Mouse (Mus musculus): ENCODE data around the gene Tmem164. TPM values are rescaled to one million over a fixed set of nuclear protein-coding genes. Genes with fewer than 3 reads are reported as not detected.

The Tmem164 gene
- polyA plus RNA-seq, 1 experiment from 2014 or later: 75.2 TPM

- ATAC-seq (ENCODE audit: insufficient number of reproducible peaks, low FRiP score): no peak
- WGBS: 83% methylated on average over 4 of the region's 4 CpGs
- Histone ChIP-seq H3K9me3 (replicated peaks) (no peaks in the 10 kb centered on the region), H3K4me3 (no peak overlapping the region), H3K27ac (ENCODE audit: poor library complexity, severe bottlenecking) (no peak overlapping the region), H3K9ac (no peak overlapping the region), H3K27me3 (replicated peaks) (no peaks in the 10 kb centered on the region), H3K4me1 (replicated peaks) (peaks cover 20% of the 10 kb centered on the region; the same call in 1 of the 2 replicates), H3K36me3 (peaks cover 6% of the 10 kb centered on the region; the same call in 1 of the 2 replicates), H3K4me2 (no peak overlapping the region)
Measured at GRCm38 (mm10) chrX:142718759-142719158, 37.6 kb downstream of the Tmem164 start.

DNA sequence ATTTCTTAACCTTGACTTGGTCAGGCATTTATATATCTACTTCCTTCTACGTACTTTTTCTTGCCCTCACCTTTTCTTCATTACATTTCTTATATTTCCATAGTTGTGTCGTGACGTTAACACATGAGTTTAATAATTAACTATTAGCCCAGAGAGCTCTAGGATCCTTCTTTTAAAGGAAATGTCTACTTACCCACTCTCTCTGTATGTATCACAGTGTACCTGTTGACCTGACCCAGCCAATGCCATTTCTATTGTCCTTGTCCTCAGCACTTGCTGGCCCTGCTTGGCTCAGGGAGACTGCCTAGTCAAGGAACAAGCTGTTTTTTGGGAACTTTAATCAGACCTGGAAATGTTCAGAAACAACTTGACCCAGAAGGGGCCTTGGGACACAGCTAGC, 40.7 kb downstream of the Tmem164 start:
- no peak overlapping the region for H3K27ac ChIP-seq (ENCODE audit: poor library complexity, severe bottlenecking)
- no peak for ATAC-seq (ENCODE audit: insufficient number of reproducible peaks, low FRiP score)
- H3K4me2 ChIP-seq: no peak overlapping the region
- H3K4me1 ChIP-seq (replicated peaks): peaks cover 39% of the 10 kb centered on the region
- no peak overlapping the region for H3K9ac ChIP-seq
- no peaks in the 10 kb centered on the region for H3K9me3 ChIP-seq (replicated peaks)
- WGBS: 85% methylated on average over 3 of the region's 3 CpGs
- peaks cover 5% of the 10 kb centered on the region; the same call in 1 of the 2 replicates for H3K36me3 ChIP-seq
- no peaks in the 10 kb centered on the region for H3K27me3 ChIP-seq (replicated peaks)
- H3K4me3 ChIP-seq: no peak overlapping the region

GRCm38 (mm10) chrX:142724203-142724602, 43.0 kb downstream of the Tmem164 start:
- WGBS: 46% methylated on average over 2 of the region's 2 CpGs
- Histone ChIP-seq H3K4me3 (no peak overlapping the region), H3K9ac (no peak overlapping the region), H3K27ac (ENCODE audit: poor library complexity, severe bottlenecking) (no peak overlapping the region), H3K4me2 (no peak overlapping the region), H3K36me3 (0 out of 2 replicates have a peak, but pooled peaks cover 2% of the 10 kb centered on the region), H3K9me3 (replicated peaks) (no peaks in the 10 kb centered on the region), H3K4me1 (replicated peaks) (peaks cover 38% of the 10 kb centered on the region), H3K27me3 (replicated peaks) (no peaks in the 10 kb centered on the region)
- no peak for ATAC-seq (ENCODE audit: insufficient number of reproducible peaks, low FRiP score)

DNA sequence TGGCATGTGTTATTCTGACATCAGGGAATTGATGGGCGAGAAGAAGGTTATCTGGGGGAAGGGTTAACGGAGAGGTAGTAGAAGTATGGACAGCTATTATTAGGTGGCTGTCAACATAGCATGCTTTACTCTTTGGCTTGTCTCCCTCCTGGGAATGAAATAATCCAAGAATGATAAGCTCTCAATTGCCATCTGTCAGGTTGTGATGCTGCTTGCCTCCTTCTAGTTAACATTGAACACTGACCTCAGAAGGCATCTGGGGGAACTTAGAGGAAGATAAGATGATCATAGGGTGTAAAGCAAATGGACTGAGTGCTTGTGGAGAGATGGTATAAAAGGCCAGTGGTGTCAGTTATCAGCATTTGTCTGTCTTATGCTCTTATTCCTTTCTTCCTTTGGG, 44.4 kb downstream of the Tmem164 start:
- 43% methylated on average over 2 of the region's 2 CpGs for WGBS
- Histone ChIP-seq H3K9ac (no peak overlapping the region), H3K4me1 (replicated peaks) (peaks cover 38% of the 10 kb centered on the region), H3K27ac (ENCODE audit: poor library complexity, severe bottlenecking) (no peak overlapping the region), H3K9me3 (replicated peaks) (no peaks in the 10 kb centered on the region), H3K4me3 (no peak overlapping the region), H3K4me2 (no peak overlapping the region), H3K36me3 (no peaks in the 10 kb centered on the region), H3K27me3 (replicated peaks) (no peaks in the 10 kb centered on the region)
- ATAC-seq (ENCODE audit: insufficient number of reproducible peaks, low FRiP score): no peak

DNA sequence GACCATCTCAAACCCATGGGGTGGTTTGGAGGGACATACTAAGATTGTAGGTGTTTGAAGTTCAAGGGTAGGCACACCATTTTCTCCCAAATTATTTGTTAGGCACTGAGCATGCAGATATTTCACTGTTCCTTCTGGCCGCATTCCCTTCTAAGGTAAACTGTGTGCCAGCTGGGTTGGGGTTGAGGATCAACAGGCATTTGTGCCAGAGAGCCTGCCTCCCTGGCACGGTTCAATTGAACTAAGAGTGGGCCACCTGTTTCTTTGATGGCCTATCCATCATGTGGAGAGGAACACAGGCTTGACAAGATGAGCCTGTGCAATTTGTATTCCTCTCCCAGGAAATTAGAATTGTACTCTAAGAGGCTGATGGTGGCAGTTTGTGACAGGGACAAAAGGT, 45.1 kb downstream of the Tmem164 start:
- Histone ChIP-seq H3K4me1 (replicated peaks) (peaks cover 42% of the 10 kb centered on the region), H3K9me3 (replicated peaks) (no peaks in the 10 kb centered on the region), H3K27ac (ENCODE audit: poor library complexity, severe bottlenecking) (no peak overlapping the region), H3K36me3 (no peaks in the 10 kb centered on the region), H3K27me3 (replicated peaks) (no peaks in the 10 kb centered on the region), H3K9ac (no peak overlapping the region), H3K4me2 (no peak overlapping the region), H3K4me3 (no peak overlapping the region)
- ATAC-seq (ENCODE audit: insufficient number of reproducible peaks, low FRiP score): no peak
- WGBS: 63% methylated on average over 2 of the region's 2 CpGs

GRCm38 (mm10) chrX:142727847-142728246, 46.6 kb downstream of the Tmem164 start:
- Histone ChIP-seq H3K27me3 (replicated peaks) (no peaks in the 10 kb centered on the region), H3K4me3 (no peak overlapping the region), H3K4me2 (no peak overlapping the region), H3K4me1 (replicated peaks) (peaks cover 37% of the 10 kb centered on the region), H3K9me3 (replicated peaks) (no peaks in the 10 kb centered on the region), H3K27ac (ENCODE audit: poor library complexity, severe bottlenecking) (no peak overlapping the region), H3K9ac (no peak overlapping the region), H3K36me3 (no peaks in the 10 kb centered on the region)
- WGBS: 82% methylated on average over 6 of the region's 6 CpGs
- no peak for ATAC-seq (ENCODE audit: insufficient number of reproducible peaks, low FRiP score)

DNA sequence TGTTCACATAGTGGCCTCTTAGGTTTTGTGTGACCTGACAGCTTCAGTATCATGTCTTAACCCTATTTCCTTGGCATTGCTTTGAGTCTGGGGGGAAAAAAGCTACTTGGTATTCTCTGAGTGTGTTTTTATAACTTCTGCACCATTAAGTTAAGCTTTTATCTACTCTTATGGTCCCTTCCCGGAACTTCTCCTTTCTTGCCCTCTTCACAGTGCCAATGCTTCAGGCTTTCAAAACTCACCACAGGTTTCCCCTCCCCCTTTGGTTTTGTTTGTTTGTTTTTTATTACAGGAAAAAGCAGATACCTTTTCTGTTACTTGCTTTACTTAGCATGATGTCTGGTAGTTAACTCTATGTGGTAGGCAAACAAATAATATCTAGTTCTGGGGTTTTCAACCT, 47.8 kb downstream of the Tmem164 start:
- Histone ChIP-seq H3K27me3 (replicated peaks) (no peaks in the 10 kb centered on the region), H3K4me3 (no peak overlapping the region), H3K9me3 (replicated peaks) (no peaks in the 10 kb centered on the region), H3K27ac (ENCODE audit: poor library complexity, severe bottlenecking) (no peak overlapping the region), H3K36me3 (no peaks in the 10 kb centered on the region), H3K4me2 (no peak overlapping the region), H3K9ac (no peak overlapping the region), H3K4me1 (replicated peaks) (peaks cover 33% of the 10 kb centered on the region)
- no peak for ATAC-seq (ENCODE audit: insufficient number of reproducible peaks, low FRiP score)
- 59% methylated on average over 1 of the region's 1 CpGs for WGBS

- 73% methylated on average over 2 of the region's 2 CpGs for WGBS
- no peak overlapping the region for H3K27ac ChIP-seq (ENCODE audit: poor library complexity, severe bottlenecking)
Measured at GRCm38 (mm10) chrX:142729482-142729881, 48.3 kb downstream of the Tmem164 start.

DNA sequence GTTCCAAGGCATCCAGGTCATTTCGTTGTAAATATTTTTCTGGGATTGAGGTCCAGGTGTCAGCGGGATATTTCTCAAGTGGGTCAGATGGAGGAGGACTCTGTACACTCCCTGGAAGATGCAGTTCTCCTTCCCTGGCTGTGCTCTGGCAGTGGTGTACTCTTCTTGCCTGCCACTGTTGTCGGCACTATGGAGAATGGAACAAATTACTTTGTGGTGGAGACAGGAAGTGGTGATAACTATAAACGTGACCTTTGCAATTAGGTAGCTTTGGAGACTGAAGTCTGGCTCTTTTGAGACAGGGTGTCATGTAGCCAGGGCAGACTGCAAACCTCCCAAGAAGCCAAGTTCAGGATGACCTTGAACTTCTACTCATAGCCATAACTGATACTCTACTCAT, 55.9 kb downstream of the Tmem164 start:
- Histone ChIP-seq H3K4me1 (replicated peaks) (peaks cover 16% of the 10 kb centered on the region), H3K36me3 (0 out of 2 replicates have a peak, but pooled peaks cover 5% of the 10 kb centered on the region), H3K9ac (no peak overlapping the region), H3K4me2 (no peak overlapping the region), H3K4me3 (no peak overlapping the region), H3K27me3 (replicated peaks) (no peaks in the 10 kb centered on the region), H3K27ac (ENCODE audit: poor library complexity, severe bottlenecking) (peak overlapping the region; percentile 33), H3K9me3 (replicated peaks) (no peaks in the 10 kb centered on the region)
- ATAC-seq (ENCODE audit: insufficient number of reproducible peaks, low FRiP score): no peak
- 56% methylated on average over 4 of the region's 4 CpGs for WGBS

More at GRCm38 (mm10) chrX:142729482-142729881, 48.3 kb downstream of the Tmem164 start:
- no peaks in the 10 kb centered on the region for H3K36me3 ChIP-seq
- no peaks in the 10 kb centered on the region for H3K27me3 ChIP-seq (replicated peaks)
- H3K4me1 ChIP-seq (replicated peaks): peaks cover 31% of the 10 kb centered on the region; the same call in 1 of the 2 replicates
- H3K9ac ChIP-seq: no peak overlapping the region
- no peaks in the 10 kb centered on the region for H3K9me3 ChIP-seq (replicated peaks)
- no peak overlapping the region for H3K4me2 ChIP-seq
- no peak overlapping the region for H3K4me3 ChIP-seq
- ATAC-seq (ENCODE audit: insufficient number of reproducible peaks, low FRiP score): no peak

GRCm38 (mm10) chrX:142737719-142738118, 56.5 kb downstream of the Tmem164 start:
- Histone ChIP-seq H3K9me3 (replicated peaks) (no peaks in the 10 kb centered on the region), H3K27ac (ENCODE audit: poor library complexity, severe bottlenecking) (peak overlapping the region; percentile 33; the same call in 1 of the 2 replicates), H3K27me3 (replicated peaks) (no peaks in the 10 kb centered on the region), H3K4me3 (no peak overlapping the region), H3K4me1 (replicated peaks) (peaks cover 16% of the 10 kb centered on the region), H3K4me2 (no peak overlapping the region), H3K36me3 (0 out of 2 replicates have a peak, but pooled peaks cover 5% of the 10 kb centered on the region), H3K9ac (no peak overlapping the region)
- whole genome bisulfite sequencing: 47% methylated on average over 6 of the region's 6 CpGs
- no peak for ATAC-seq (ENCODE audit: insufficient number of reproducible peaks, low FRiP score)

- H3K27ac ChIP-seq (ENCODE audit: poor library complexity, severe bottlenecking): no peak overlapping the region
- no peaks in the 10 kb centered on the region for H3K9me3 ChIP-seq (replicated peaks)
- no peak for ATAC-seq (ENCODE audit: insufficient number of reproducible peaks, low FRiP score)
- H3K9ac ChIP-seq: no peak overlapping the region
- no peaks in the 10 kb centered on the region for H3K27me3 ChIP-seq (replicated peaks)
- no peak overlapping the region for H3K4me3 ChIP-seq
- H3K4me2 ChIP-seq: no peak overlapping the region
- H3K36me3 ChIP-seq: peaks cover 20% of the 10 kb centered on the region; the same call in 1 of the 2 replicates
- 0 out of 2 replicates have a peak, but pooled peaks cover 2% of the 10 kb centered on the region for H3K4me1 ChIP-seq (replicated peaks)
Measured at GRCm38 (mm10) chrX:142747428-142747827, 66.2 kb downstream of the Tmem164 start.

- H3K27me3 ChIP-seq (replicated peaks): no peaks in the 10 kb centered on the region
- 0 out of 2 replicates have a peak, but pooled peaks cover 2% of the 10 kb centered on the region for H3K4me1 ChIP-seq (replicated peaks)
- H3K9ac ChIP-seq: no peak overlapping the region
- H3K27ac ChIP-seq (ENCODE audit: poor library complexity, severe bottlenecking): no peak overlapping the region
- H3K4me3 ChIP-seq: no peak overlapping the region
- WGBS: 75% methylated on average over 3 of the region's 3 CpGs
- ATAC-seq (ENCODE audit: insufficient number of reproducible peaks, low FRiP score): no peak
- H3K4me2 ChIP-seq: no peak overlapping the region
- H3K9me3 ChIP-seq (replicated peaks): no peaks in the 10 kb centered on the region
- peaks cover 20% of the 10 kb centered on the region; the same call in 1 of the 2 replicates for H3K36me3 ChIP-seq
Measured at GRCm38 (mm10) chrX:142748574-142748973, 67.4 kb downstream of the Tmem164 start.
